In genomic region chr17:65540441-65541272, GRCm38 (mm10) we compare ENCODE assay signal across 8 mouse cellular contexts. TPM values are rescaled to one million over a fixed set of nuclear protein-coding genes. Genes with fewer than 3 reads are reported as not detected.
DNase-seq lines count a peak whose midpoint lies in the region; ATAC-seq and TF ChIP-seq lines count a peak whose summit lies in the region.

TSS of gene Tmem232 (minus strand) at chr17:65540782.

- no peaks in the 10 kb centered on the region for H3K27me3 ChIP-seq in hindbrain, embryonic 14.5 days (ENCODE audit: control insufficient read depth, insufficient read depth, low read length)
- no peaks in the 10 kb centered on the region for H3K27me3 ChIP-seq in limb, embryonic 13.5 days
- H3K27me3 ChIP-seq in midbrain, embryonic 13.5 days: 0 out of 2 replicates have a peak, but pooled peaks cover 5% of the 10 kb centered on the region

- H3K4me1 ChIP-seq in hindbrain, embryonic 14.5 days (replicated peaks; ENCODE audit: control insufficient read depth, insufficient read depth, low read length): no peaks in the 10 kb centered on the region
- H3K4me1 ChIP-seq in limb, embryonic 13.5 days: no peaks in the 10 kb centered on the region
- H3K4me1 ChIP-seq in midbrain, embryonic 13.5 days (replicated peaks): 0 out of 2 replicates have a peak, but pooled peaks cover 5% of the 10 kb centered on the region

- peak; percentile 77; the same call in 1 of the 2 replicates for ATAC-seq in hindbrain, embryonic 14.5 days (ENCODE audit: low FRiP score)
- peak; percentile 79; the same call in 1 of the 2 replicates for ATAC-seq in limb, embryonic 13.5 days (ENCODE audit: low FRiP score, low read depth)
- peak; percentile 87 for ATAC-seq in midbrain, embryonic 13.5 days

- H3K4me2 ChIP-seq in hindbrain, embryonic 14.5 days (replicated peaks): peak within 1 kb of the TSS; percentile 64
- H3K4me2 ChIP-seq in limb, embryonic 13.5 days (replicated peaks): peak within 1 kb of the TSS; percentile 66
- peak within 1 kb of the TSS; percentile 56 for H3K4me2 ChIP-seq in midbrain, embryonic 13.5 days (replicated peaks)

- peak; percentile 69 for TF ChIP-seq CTCF in gastrocnemius, adult 2 months (IDR thresholded peaks at IDR 0.05)

- intact Hi-C loops in gastrocnemius, adult 2 months (cut with DNase I): no loop called here

- no peaks in the 10 kb centered on the region for H3K36me3 ChIP-seq in hindbrain, embryonic 14.5 days (replicated peaks; ENCODE audit: control insufficient read depth, insufficient read depth)
- no peaks in the 10 kb centered on the region for H3K36me3 ChIP-seq in limb, embryonic 13.5 days
- no peaks in the 10 kb centered on the region for H3K36me3 ChIP-seq in midbrain, embryonic 13.5 days

- 15% methylated on average over 26 of the region's 26 CpGs for WGBS in hindbrain, embryonic 14.5 days
- WGBS in limb, embryonic 13.5 days: 16% methylated on average over 26 of the region's 26 CpGs
- 16% methylated on average over 26 of the region's 26 CpGs for WGBS in midbrain, embryonic 13.5 days

- peak within 1 kb of the TSS; percentile 45 for H3K9ac ChIP-seq in hindbrain, embryonic 14.5 days
- peak within 1 kb of the TSS; percentile 43; the same call in 1 of the 2 replicates for H3K9ac ChIP-seq in limb, embryonic 13.5 days
- 0 out of 2 replicates have a peak within 1 kb of the TSS, but pooled peaks have one; percentile 1 for H3K9ac ChIP-seq in midbrain, embryonic 13.5 days (replicated peaks)

- H3K9me3 ChIP-seq in hindbrain, embryonic 14.5 days (ENCODE audit: control insufficient read depth, low read length): no peaks in the 10 kb centered on the region
- H3K9me3 ChIP-seq in limb, embryonic 13.5 days: no peaks in the 10 kb centered on the region
- no peaks in the 10 kb centered on the region for H3K9me3 ChIP-seq in midbrain, embryonic 13.5 days

- peak within 1 kb of the TSS; percentile 83 for H3K27ac ChIP-seq in gastrocnemius, adult 2 months
- H3K27ac ChIP-seq in hindbrain, embryonic 14.5 days: no peak within 1 kb of the TSS
- H3K27ac ChIP-seq in limb, embryonic 13.5 days: no peak within 1 kb of the TSS
- no peak within 1 kb of the TSS for H3K27ac ChIP-seq in midbrain, embryonic 13.5 days

- peak; percentile 30 to 31 for DNase-seq in frontal cortex, postnatal 36 days (ENCODE audit: low spot score in 2 of 2)
- no peak for DNase-seq in frontal cortex, postnatal 25 days (ENCODE audit: low spot score in 2 of 2)
- peak; percentile 52 for DNase-seq in cerebellum, adult 9-10 months
- DNase-seq in gastrocnemius, adult 2 months: peak; percentile 71
- DNase-seq in hindbrain, embryonic 14.5 days (ENCODE audit: low spot score): peak; percentile 61
- no peak for DNase-seq in layer of hippocampus, adult 11-12 months (ENCODE audit: low spot score)

- H3K4me3 ChIP-seq in gastrocnemius, adult 2 months: peak within 1 kb of the TSS; percentile 73
- H3K4me3 ChIP-seq in hindbrain, embryonic 14.5 days (replicated peaks; ENCODE audit: low read length): peak within 1 kb of the TSS; percentile 25
- H3K4me3 ChIP-seq in limb, embryonic 13.5 days: peak within 1 kb of the TSS; percentile 36
- peak within 1 kb of the TSS; percentile 35 for H3K4me3 ChIP-seq in midbrain, embryonic 13.5 days (replicated peaks)

RNA-seq across cellular contexts. Expression of gene Tmem232, which starts in this region (rescaled TPM):
- 10 to 100 TPM; 14.0 to 16.5 TPM for total RNA-seq in gastrocnemius, adult 2 months (2021)
- polyA plus RNA-seq in hindbrain, embryonic 14.5 days (2014; fragmentation: Nextera tagmentation; extraction: Ambion mirVana): 0.62 and 0.74 TPM in 2 replicates
- 0.13 and 0.17 TPM in 2 replicates for polyA plus RNA-seq in limb, embryonic 13.5 days (2015; fragmentation: Nextera tagmentation; extraction: Ambion mirVana)
- polyA plus RNA-seq in midbrain, embryonic 13.5 days (2015; fragmentation: Nextera tagmentation; extraction: Ambion mirVana): 0.09 and 0.28 TPM in 2 replicates

Comparison
In these comparisons a context has a peak if more than half of its experiments do, and no peak if none do; other contexts are left out.
1. DNase-seq: peak in frontal cortex, postnatal 36 days (2 of 2), cerebellum, adult 9-10 months (single experiment) and gastrocnemius, adult 2 months (single experiment); none in frontal cortex, postnatal 25 days (0 of 2) and layer of hippocampus, adult 11-12 months (single experiment).
2. Peak in DNase-seq, ATAC-seq, H3K4me3 ChIP-seq, H3K9ac ChIP-seq and H3K4me2 ChIP-seq in hindbrain, embryonic 14.5 days; RNA of the gene not detected or under 1 TPM.
3. Peak in ATAC-seq, H3K4me3 ChIP-seq, H3K9ac ChIP-seq and H3K4me2 ChIP-seq in limb, embryonic 13.5 days; RNA of the gene not detected or under 1 TPM.
4. Peak in ATAC-seq, H3K4me3 ChIP-seq, H3K9ac ChIP-seq and H3K4me2 ChIP-seq in midbrain, embryonic 13.5 days; RNA of the gene not detected or under 1 TPM.
5. Peak in every context shown above with its lines, with median percentiles within 50 percentile points of each other: H3K4me3 ChIP-seq, ATAC-seq, H3K4me2 ChIP-seq and H3K9ac ChIP-seq.